Mouse (Mus musculus): ENCODE measurements around the gene Ttc39b. TPM values are rescaled to one million over a fixed set of nuclear protein-coding genes. Genes with fewer than 3 reads are reported as not detected.

Ttc39b gene
- polyA plus RNA-seq, 1 experiment from 2014 or later = 5.6 TPM

- no peak overlapping the region for H3K9ac ChIP-seq
- no peaks in the 10 kb centered on the region for H3K36me3 ChIP-seq
- no peak overlapping the region for H3K4me3 ChIP-seq
- peaks cover 6% of the 10 kb centered on the region; the same call in 1 of the 2 replicates for H3K4me1 ChIP-seq
- 79% methylated on average over 3 of the region's 3 CpGs for WGBS
- H3K27ac ChIP-seq = no peak overlapping the region
- no peak for ATAC-seq (ENCODE audit: insufficient number of reproducible peaks, low FRiP score, low TSS enrichment, low read depth)
- H3K4me2 ChIP-seq = no peak overlapping the region
- H3K27me3 ChIP-seq = no peaks in the 10 kb centered on the region
- H3K9me3 ChIP-seq = no peaks in the 10 kb centered on the region
Measured at GRCm38 (mm10) chr4:83316718-83317117, 7.3 kb downstream of the Ttc39b start.

- Histone ChIP-seq H3K9me3 (no peaks in the 10 kb centered on the region), H3K4me3 (no peak overlapping the region), H3K9ac (no peak overlapping the region), H3K36me3 (no peaks in the 10 kb centered on the region), H3K4me2 (no peak overlapping the region), H3K27ac (0 out of 2 replicates have a peak overlapping the region, but pooled peaks have one; percentile 33), H3K4me1 (peaks cover 6% of the 10 kb centered on the region; the same call in 1 of the 2 replicates), H3K27me3 (no peaks in the 10 kb centered on the region)
- 69% methylated on average over 4 of the region's 4 CpGs for WGBS
- no peak for ATAC-seq (ENCODE audit: insufficient number of reproducible peaks, low FRiP score, low TSS enrichment, low read depth)
Measured at GRCm38 (mm10) chr4:83315930-83316329, 8.1 kb downstream of the Ttc39b start.

GRCm38 (mm10) chr4:83314922-83315881, 8.9 kb downstream of the Ttc39b start:
- H3K27ac ChIP-seq = 0 out of 2 replicates have a peak overlapping the region, but pooled peaks have one; percentile 33
- no peak for ATAC-seq (ENCODE audit: insufficient number of reproducible peaks, low FRiP score, low TSS enrichment, low read depth)
- no peaks in the 10 kb centered on the region for H3K36me3 ChIP-seq
- WGBS = 48% methylated on average over 13 of the region's 13 CpGs
- H3K9me3 ChIP-seq = no peaks in the 10 kb centered on the region
- H3K9ac ChIP-seq = no peak overlapping the region
- H3K27me3 ChIP-seq = no peaks in the 10 kb centered on the region
- no peak overlapping the region for H3K4me3 ChIP-seq
- H3K4me2 ChIP-seq = peak overlapping the region; percentile 14; the same call in 1 of the 2 replicates
- peaks cover 6% of the 10 kb centered on the region; the same call in 1 of the 2 replicates for H3K4me1 ChIP-seq

- ATAC-seq (ENCODE audit: insufficient number of reproducible peaks, low FRiP score, low TSS enrichment, low read depth) = no peak
- WGBS = 79% methylated on average over 7 of the region's 7 CpGs
Measured at GRCm38 (mm10) chr4:83314261-83314793, 9.7 kb downstream of the Ttc39b start.

GRCm38 (mm10) chr4:83312336-83312735, 11.7 kb downstream of the Ttc39b start:
- Histone ChIP-seq H3K4me1 (peaks cover 6% of the 10 kb centered on the region; the same call in 1 of the 2 replicates), H3K4me2 (no peak overlapping the region), H3K27me3 (no peaks in the 10 kb centered on the region), H3K27ac (no peak overlapping the region), H3K9me3 (no peaks in the 10 kb centered on the region), H3K4me3 (no peak overlapping the region), H3K9ac (no peak overlapping the region), H3K36me3 (no peaks in the 10 kb centered on the region)
- WGBS = 85% methylated on average over 4 of the region's 4 CpGs
- no peak for ATAC-seq (ENCODE audit: insufficient number of reproducible peaks, low FRiP score, low TSS enrichment, low read depth)

More at GRCm38 (mm10) chr4:83314261-83314793, 9.7 kb downstream of the Ttc39b start:
- Histone ChIP-seq H3K27me3 (no peaks in the 10 kb centered on the region), H3K36me3 (no peaks in the 10 kb centered on the region), H3K9ac (no peak overlapping the region), H3K4me1 (peaks cover 6% of the 10 kb centered on the region; the same call in 1 of the 2 replicates), H3K4me3 (no peak overlapping the region), H3K4me2 (no peak overlapping the region), H3K27ac (no peak overlapping the region), H3K9me3 (no peaks in the 10 kb centered on the region)

- Histone ChIP-seq H3K36me3 (no peaks in the 10 kb centered on the region), H3K27me3 (no peaks in the 10 kb centered on the region), H3K9ac (no peak overlapping the region), H3K4me3 (no peak overlapping the region), H3K4me1 (peaks cover 6% of the 10 kb centered on the region; the same call in 1 of the 2 replicates), H3K9me3 (no peaks in the 10 kb centered on the region), H3K4me2 (no peak overlapping the region), H3K27ac (no peak overlapping the region)
- no peak for ATAC-seq (ENCODE audit: insufficient number of reproducible peaks, low FRiP score, low TSS enrichment, low read depth)
- WGBS = 60% methylated on average over 8 of the region's 8 CpGs
Measured at GRCm38 (mm10) chr4:83311481-83311880, 12.6 kb downstream of the Ttc39b start.

- Histone ChIP-seq H3K4me1 (peaks cover 6% of the 10 kb centered on the region; the same call in 1 of the 2 replicates), H3K4me3 (no peak overlapping the region), H3K36me3 (no peaks in the 10 kb centered on the region), H3K9ac (no peak overlapping the region), H3K27me3 (no peaks in the 10 kb centered on the region), H3K4me2 (no peak overlapping the region), H3K27ac (no peak overlapping the region), H3K9me3 (no peaks in the 10 kb centered on the region)
- WGBS = 66% methylated on average over 10 of the region's 10 CpGs
- no peak for ATAC-seq (ENCODE audit: insufficient number of reproducible peaks, low FRiP score, low TSS enrichment, low read depth)
Measured at GRCm38 (mm10) chr4:83310990-83311389, 13.1 kb downstream of the Ttc39b start.

- WGBS = 69% methylated on average over 3 of the region's 3 CpGs
- Histone ChIP-seq H3K4me3 (no peak overlapping the region), H3K4me1 (no peaks in the 10 kb centered on the region), H3K9me3 (no peaks in the 10 kb centered on the region), H3K4me2 (no peak overlapping the region), H3K9ac (no peak overlapping the region), H3K27ac (no peak overlapping the region), H3K36me3 (no peaks in the 10 kb centered on the region), H3K27me3 (no peaks in the 10 kb centered on the region)
- ATAC-seq (ENCODE audit: insufficient number of reproducible peaks, low FRiP score, low TSS enrichment, low read depth) = no peak
Measured at GRCm38 (mm10) chr4:83308914-83309313, 15.1 kb downstream of the Ttc39b start.

GRCm38 (mm10) chr4:83307686-83308469, 16.2 kb downstream of the Ttc39b start:
- Histone ChIP-seq H3K4me3 (no peak overlapping the region), H3K27me3 (no peaks in the 10 kb centered on the region), H3K27ac (no peak overlapping the region), H3K9me3 (no peaks in the 10 kb centered on the region), H3K4me1 (0 out of 2 replicates have a peak, but pooled peaks cover 3% of the 10 kb centered on the region), H3K4me2 (no peak overlapping the region), H3K9ac (no peak overlapping the region), H3K36me3 (no peaks in the 10 kb centered on the region)
- ATAC-seq (ENCODE audit: insufficient number of reproducible peaks, low FRiP score, low TSS enrichment, low read depth) = no peak
- 67% methylated on average over 12 of the region's 12 CpGs for WGBS

- 81% methylated on average over 7 of the region's 7 CpGs for WGBS
- no peak overlapping the region for H3K9ac ChIP-seq
Measured at GRCm38 (mm10) chr4:83306879-83307278, 17.2 kb downstream of the Ttc39b start.

GRCm38 (mm10) chr4:83305099-83305498, 19.0 kb downstream of the Ttc39b start:
- WGBS = 82% methylated on average over 2 of the region's 2 CpGs
- H3K9ac ChIP-seq = no peak overlapping the region
- H3K9me3 ChIP-seq = no peaks in the 10 kb centered on the region
- H3K4me1 ChIP-seq = 0 out of 2 replicates have a peak, but pooled peaks cover 4% of the 10 kb centered on the region
- H3K27me3 ChIP-seq = no peaks in the 10 kb centered on the region
- ATAC-seq (ENCODE audit: insufficient number of reproducible peaks, low FRiP score, low TSS enrichment, low read depth) = no peak
- H3K36me3 ChIP-seq = no peaks in the 10 kb centered on the region
- no peak overlapping the region for H3K4me2 ChIP-seq
- no peak overlapping the region for H3K27ac ChIP-seq
- no peak overlapping the region for H3K4me3 ChIP-seq

More at GRCm38 (mm10) chr4:83306879-83307278, 17.2 kb downstream of the Ttc39b start:
- Histone ChIP-seq H3K36me3 (no peaks in the 10 kb centered on the region), H3K4me1 (0 out of 2 replicates have a peak, but pooled peaks cover 4% of the 10 kb centered on the region), H3K27me3 (no peaks in the 10 kb centered on the region), H3K4me3 (no peak overlapping the region), H3K27ac (no peak overlapping the region), H3K4me2 (no peak overlapping the region), H3K9me3 (no peaks in the 10 kb centered on the region)
- no peak for ATAC-seq (ENCODE audit: insufficient number of reproducible peaks, low FRiP score, low TSS enrichment, low read depth)

Data from limb, embryonic 15.5 days (tissue).